Mouse (Mus musculus): ENCODE measurements around the gene Zc3h10. TPM values are rescaled to one million over a fixed set of nuclear protein-coding genes. Genes with fewer than 3 reads are reported as not detected.

Gene Zc3h10
- 1 to 10 TPM; 4.6 to 8.3 TPM for total RNA-seq (2021)
- long read RNA-seq, experiment 1, transcript Zc3h10-201 (3 exons, 3,721 nt), result major isoform, 5 of 14 reads
- long read RNA-seq, experiment 1, partial matches to known transcripts, result 0 of 14 reads
- long read RNA-seq, experiment 1, other reads (novel, unspliced or antisense), result 8 of 14 reads
- long read RNA-seq, experiment 2, transcript Zc3h10-201 (3 exons, 3,721 nt), result major isoform, 7 of 11 reads
- long read RNA-seq, experiment 2, partial matches to known transcripts, result 1 of 11 reads
- long read RNA-seq, experiment 2, other reads (novel, unspliced or antisense), result 3 of 11 reads

GRCm38 (mm10) chr10:128547361-128548032 is at the start of gene Zc3h10:
Gene Zc3h10, minus strand, starts transcription at chr10:128547774.
- peak; percentile 95 for DNase-seq (ENCODE audit: low spot score)

GRCm38 (mm10) chr10:128592797-128593196 is 45.2 kb upstream of the Zc3h10 start:
- no peak for DNase-seq (ENCODE audit: low spot score)

- no peak for DNase-seq (ENCODE audit: low spot score)
Measured at GRCm38 (mm10) chr10:128591436-128591835, 43.9 kb upstream of the Zc3h10 start.

GRCm38 (mm10) chr10:128590193-128590690 is 42.7 kb upstream of the Zc3h10 start:
- DNase-seq (ENCODE audit: low spot score), result peak; percentile 32

- DNase-seq (ENCODE audit: low spot score), result no peak
Measured at GRCm38 (mm10) chr10:128589464-128590192, 42.1 kb upstream of the Zc3h10 start, which contains the start of gene Erbb3. Gene Erbb3, minus strand, starts transcription at chr10:128589652.

GRCm38 (mm10) chr10:128588775-128589463 is 41.3 kb upstream of the Zc3h10 start:
- DNase-seq (ENCODE audit: low spot score), result no peak

GRCm38 (mm10) chr10:128588136-128588535 is 40.6 kb upstream of the Zc3h10 start:
- no peak for DNase-seq (ENCODE audit: low spot score)

- DNase-seq (ENCODE audit: low spot score), result no peak
Measured at GRCm38 (mm10) chr10:128587697-128588096, 40.1 kb upstream of the Zc3h10 start.

- DNase-seq (ENCODE audit: low spot score), result no peak
Measured at GRCm38 (mm10) chr10:128587120-128587519, 39.5 kb upstream of the Zc3h10 start.

GRCm38 (mm10) chr10:128586546-128586945 is 39.0 kb upstream of the Zc3h10 start:
- DNase-seq (ENCODE audit: low spot score), result no peak

- DNase-seq (ENCODE audit: low spot score), result no peak
Measured at GRCm38 (mm10) chr10:128584386-128584785, 36.8 kb upstream of the Zc3h10 start.

GRCm38 (mm10) chr10:128583644-128584043 is 36.1 kb upstream of the Zc3h10 start:
- DNase-seq (ENCODE audit: low spot score), result peak; percentile 55

GRCm38 (mm10) chr10:128579731-128580130 is 32.2 kb upstream of the Zc3h10 start:
- no peak for DNase-seq (ENCODE audit: low spot score)

- DNase-seq (ENCODE audit: low spot score), result no peak
Measured at GRCm38 (mm10) chr10:128579298-128579697, 31.7 kb upstream of the Zc3h10 start.

- no peak for DNase-seq (ENCODE audit: low spot score)
Measured at GRCm38 (mm10) chr10:128578330-128578729, 30.8 kb upstream of the Zc3h10 start.

GRCm38 (mm10) chr10:128575063-128575462 is 27.5 kb upstream of the Zc3h10 start:
- DNase-seq (ENCODE audit: low spot score), result no peak

- DNase-seq (ENCODE audit: low spot score), result peak; percentile 98
Measured at GRCm38 (mm10) chr10:128565788-128566531, 18.4 kb upstream of the Zc3h10 start, which contains the start of gene Pa2g4. Gene Pa2g4, minus strand, starts transcription at chr10:128565987.

GRCm38 (mm10) chr10:128565206-128565787 is 17.7 kb upstream of the Zc3h10 start:
- no peak for DNase-seq (ENCODE audit: low spot score)

- no peak for DNase-seq (ENCODE audit: low spot score)
Measured at GRCm38 (mm10) chr10:128563544-128563943, 16.0 kb upstream of the Zc3h10 start.

- no peak for DNase-seq (ENCODE audit: low spot score)
Measured at GRCm38 (mm10) chr10:128556963-128557362, 9.4 kb upstream of the Zc3h10 start.

All from gastrocnemius, adult 18-20 months (tissue).